Mouse (Mus musculus) MEL (cell line): Measurements from ENCODE around the gene Btnl4.

ENCODE experiments used
- CTCF ChIP-seq, 3 experiments: IDR thresholded peaks in 2 of 3; conservative IDR thresholded peaks in 1 of 3; 2 replicates each; pipeline ENCODE4 v1.5.1; 2011 to 2012; ENCODE audit warnings: low read length in 3 of 3, low read depth in 2 of 3, mild to moderate bottlenecking in 2 of 3, improper control_type of control experiment in 1 of 3, inconsistent platforms in 1 of 3, mixed read lengths in 1 of 3, moderate library complexity in 1 of 3; ENCODE audit not compliant: control insufficient read depth in 1 of 3, insufficient read depth in 1 of 3, poor library complexity in 1 of 3, severe bottlenecking in 1 of 3
- EP300 ChIP-seq, 2 experiments: IDR thresholded peaks; 2 replicates each; pipeline ENCODE4 v1.6.1; 2011; ENCODE audit warnings: improper control_type of control experiment in 2 of 2, low read length in 2 of 2, low read depth in 1 of 2, mild to moderate bottlenecking in 1 of 2
- GABPA ChIP-seq: IDR thresholded peaks from 2 replicates; pipeline ENCODE4 v1.6.1; 2012; ENCODE audit warnings: low read depth, mild to moderate bottlenecking, inconsistent platforms, low read length, improper control_type of control experiment, moderate library complexity
- HCFC1 ChIP-seq: IDR thresholded peaks from 2 replicates; pipeline ENCODE4 v1.6.1; 2012; ENCODE audit warnings: low read depth, mild to moderate bottlenecking, inconsistent platforms, low read length, improper control_type of control experiment, moderate library complexity
- KAT2A ChIP-seq: conservative IDR thresholded peaks from 2 replicates; pipeline ENCODE4 v1.6.1; 2012; ENCODE audit warnings: low read depth, low read length, improper control_type of control experiment, inconsistent platforms
- MYB ChIP-seq: IDR thresholded peaks from 2 replicates; pipeline ENCODE4 v1.6.1; 2011; ENCODE audit warnings: mild to moderate bottlenecking, low read depth, low read length, improper control_type of control experiment
- MYC ChIP-seq: IDR thresholded peaks from 2 replicates; pipeline ENCODE4 v1.6.1; 2011; ENCODE audit warnings: low read depth, mild to moderate bottlenecking, low read length, improper control_type of control experiment, moderate library complexity
- POLR2A ChIP-seq, 2 experiments: IDR thresholded peaks; 2 replicates each; pipeline ENCODE4 v1.6.1; 2011 to 2012; ENCODE audit warnings: low read length in 2 of 2, mild to moderate bottlenecking in 2 of 2, control low read depth in 1 of 2, improper control_type of control experiment in 1 of 2, low read depth in 1 of 2, moderate library complexity in 1 of 2; ENCODE audit not compliant: control insufficient read depth in 1 of 2, insufficient read depth in 1 of 2, poor library complexity in 1 of 2
- TBP ChIP-seq: IDR thresholded peaks from 2 replicates; pipeline ENCODE4 v1.8.0; 2011; ENCODE audit warnings: low read depth, low read length, improper control_type of control experiment
- TCF12 ChIP-seq: IDR thresholded peaks from 2 replicates; pipeline ENCODE4 v1.6.1; 2014; ENCODE audit warnings: low read depth, mild to moderate bottlenecking, inconsistent platforms, low read length, improper control_type of control experiment, moderate library complexity
- UBTF ChIP-seq: IDR thresholded peaks from 2 replicates; pipeline ENCODE4 v1.6.1; 2012; ENCODE audit warnings: low read depth, mild to moderate bottlenecking, inconsistent platforms, low read length, improper control_type of control experiment, moderate library complexity, borderline replicate concordance; ENCODE audit not compliant: insufficient read depth
- USF1 ChIP-seq: IDR thresholded peaks from 2 replicates; pipeline ENCODE4 v1.6.1; 2014; ENCODE audit warnings: low read depth, mild to moderate bottlenecking, inconsistent platforms, low read length, improper control_type of control experiment, moderate library complexity
- ZKSCAN1 ChIP-seq: IDR thresholded peaks from 2 replicates; pipeline ENCODE4 v1.6.1; 2012; ENCODE audit warnings: low read depth, mild to moderate bottlenecking, inconsistent platforms, low read length, improper control_type of control experiment, moderate library complexity

GRCm38 (mm10) chr17:34448473-34449041, 28.6 kb downstream of the Btnl4 start:
- no peak for TF ChIP-seq TBP
- TF ChIP-seq MYC = no peak
- no peak for TF ChIP-seq KAT2A
- TF ChIP-seq UBTF = no peak
- no peak for TF ChIP-seq TCF12
- TF ChIP-seq CTCF (IDR thresholded peaks at IDR 0.05 in 2 of 3, conservative IDR thresholded peaks at IDR 0.05 in 1 of 3; ENCODE audit: control insufficient read depth in 1 of 3, insufficient read depth in 1 of 3, low read depth in 2 of 3, low read length in 3 of 3, poor library complexity in 1 of 3, severe bottlenecking in 1 of 3) = no peak
- TF ChIP-seq HCFC1 = no peak
- TF ChIP-seq GABPA = no peak
- TF ChIP-seq POLR2A (IDR thresholded peaks at IDR 0.05; ENCODE audit: control insufficient read depth in 1 of 2, insufficient read depth in 1 of 2, low read depth in 1 of 2, low read length in 2 of 2, poor library complexity in 1 of 2) = no peak
- TF ChIP-seq ZKSCAN1 = no peak
- no peak for TF ChIP-seq USF1
- TF ChIP-seq MYB = no peak
- no peak for TF ChIP-seq EP300 (IDR thresholded peaks at IDR 0.05; ENCODE audit: low read depth in 1 of 2, low read length in 2 of 2)
